Mouse (Mus musculus) ES-Bruce4 (cell line): ENCODE measurements around the gene Hoxa4.

Experiments
- CTCF ChIP-seq: IDR thresholded peaks from one replicate; pipeline ENCODE4 v1.8.1; 2011; ENCODE audit warnings: low read depth, low read length
- EP300 ChIP-seq: IDR thresholded peaks from 2 replicates; pipeline ENCODE4 v1.6.1; 2011; ENCODE audit warnings: low read depth, low read length; ENCODE audit not compliant: insufficient read depth

GRCm38 (mm10) chr6:52168191-52169055 lies 23.1 kb downstream of the Hoxa4 start:
- TF ChIP-seq CTCF (no peak), EP300 (no peak)
